Mouse (Mus musculus) midbrain, embryonic 16.5 days (tissue): ENCODE results near the gene Atrx. TPM values are rescaled to one million over a fixed set of nuclear protein-coding genes. Genes with fewer than 3 reads are reported as not detected.
"Not testable (repeated sequence)": the region's sequence is repeated elsewhere in the genome, so short reads cannot be mapped to it uniquely, and the experiment has no call there.

Source experiments
- ATAC-seq: fragments of 200-750 bp; cut with Nextera tagmentation; 2 replicates; pipeline ENCODE4 v1.8.0; 2017; ENCODE audit warnings: moderate TSS enrichment
- H3K27ac ChIP-seq: fragments of 300-500 bp; sonication (generic); 2 replicates; pipeline ENCODE4 v1.5.1; 2014; ENCODE audit warnings: mild to moderate bottlenecking, low read length, mixed read lengths
- H3K27me3 ChIP-seq: fragments of 300-500 bp; sonication (generic); 2 replicates; pipeline ENCODE4 v1.6.1; 2014; ENCODE audit warnings: low read depth, low read length, mixed read lengths; ENCODE audit not compliant: control insufficient read depth, insufficient read depth
- H3K36me3 ChIP-seq: fragments of 300-500 bp; sonication (generic); 2 replicates; pipeline ENCODE4 v1.6.1; 2014; ENCODE audit warnings: mild to moderate bottlenecking, low read length, moderate library complexity, mixed read lengths; ENCODE audit not compliant: control insufficient read depth, insufficient read depth
- H3K4me1 ChIP-seq: fragments of 300-500 bp; sonication (generic); 2 replicates; pipeline ENCODE4 v1.6.1; 2014; ENCODE audit warnings: mild to moderate bottlenecking, low read length, mixed read lengths; ENCODE audit not compliant: control insufficient read depth, insufficient read depth
- H3K4me2 ChIP-seq: fragments of 300-500 bp; sonication (generic); 2 replicates; pipeline ENCODE4 v1.6.1; 2014; ENCODE audit warnings: mild to moderate bottlenecking, low read length, mixed read lengths
- H3K4me3 ChIP-seq: fragments of 300-500 bp; sonication (generic); 2 replicates; pipeline ENCODE4 v1.5.1; 2014; ENCODE audit warnings: low read depth, mild to moderate bottlenecking, low read length, moderate library complexity, mixed read lengths
- H3K9ac ChIP-seq: fragments of 300-500 bp; sonication (generic); 2 replicates; pipeline ENCODE4 v1.6.1; 2014; ENCODE audit warnings: low read depth, low read length, mixed read lengths
- H3K9me3 ChIP-seq: fragments of 300-500 bp; sonication (generic); replicated peaks from 2 replicates; pipeline ENCODE4 v1.6.1; 2014; ENCODE audit warnings: mild to moderate bottlenecking, low read length, mixed read lengths; ENCODE audit not compliant: control insufficient read depth, poor library complexity, severe bottlenecking
- WGBS: fragments of 180-500 bp; shearing (Covaris S2); extraction: QIAGEN DNeasy Blood & Tissue Kit; methylation state at CpG from one replicate; pipeline ENCODE4 v1.1.7; 2014; 5-methylcytosine and 5-hydroxymethylcytosine counted together
- polyA plus RNA-seq: library from polyadenylated mRNA; unstranded; fragments of >200 nt; fragmentation: Nextera tagmentation; extraction: Ambion mirVana; gene quantifications from 2 replicates; pipeline ENCODE4 v1.2.1, GENCODE M21; 2015

The Atrx gene
- polyA plus RNA-seq, result 262 and 297 TPM in 2 replicates

GRCm38 (mm10) chrX:105928861-105929477 lies at the start of gene Atrx:
Gene Atrx, minus strand, starts transcription at chrX:105929403.
- 18% methylated on average over 42 of the region's 42 CpGs for WGBS
- Histone ChIP-seq H3K4me3 (peak within 1 kb of the TSS; percentile 64), H3K27me3 (no peaks in the 10 kb centered on the region), H3K27ac (peak within 1 kb of the TSS; percentile 94), H3K9ac (peak within 1 kb of the TSS; percentile 85), H3K9me3 (no peaks in the 10 kb centered on the region), H3K4me1 (peaks cover 11% of the 10 kb centered on the region; the same call in 1 of the 2 replicates), H3K4me2 (peak within 1 kb of the TSS; percentile 55), H3K36me3 (no peaks in the 10 kb centered on the region)
- peak; percentile 96 for ATAC-seq

GRCm38 (mm10) chrX:105957091-105957490 lies 27.9 kb upstream of the Atrx start:
- not testable (repeated sequence) for H3K4me3 ChIP-seq

GRCm38 (mm10) chrX:105953999-105954398 lies 24.8 kb upstream of the Atrx start:
- 71% methylated on average over 2 of the region's 2 CpGs for WGBS
- no peak overlapping the region for H3K4me2 ChIP-seq
- no peaks in the 10 kb centered on the region for H3K9me3 ChIP-seq
- H3K4me3 ChIP-seq, result no peak overlapping the region
- no peaks in the 10 kb centered on the region for H3K27me3 ChIP-seq
- no peak overlapping the region for H3K9ac ChIP-seq
- no peaks in the 10 kb centered on the region for H3K36me3 ChIP-seq
- no peak for ATAC-seq
- H3K4me1 ChIP-seq, result no peaks in the 10 kb centered on the region
- no peak overlapping the region for H3K27ac ChIP-seq

More at GRCm38 (mm10) chrX:105957091-105957490, 27.9 kb upstream of the Atrx start:
- not testable (repeated sequence) for ATAC-seq, H3K4me2 ChIP-seq, H3K9ac ChIP-seq, H3K9me3 ChIP-seq, H3K27me3 ChIP-seq, H3K4me1 ChIP-seq, H3K27ac ChIP-seq, H3K36me3 ChIP-seq
- WGBS, result 76% methylated on average over 14 of the region's 14 CpGs

GRCm38 (mm10) chrX:105946357-105946756 lies 17.2 kb upstream of the Atrx start:
- Histone ChIP-seq H3K4me2 (no peak overlapping the region), H3K27me3 (no peaks in the 10 kb centered on the region), H3K36me3 (no peaks in the 10 kb centered on the region), H3K9ac (no peak overlapping the region), H3K4me1 (no peaks in the 10 kb centered on the region), H3K27ac (no peak overlapping the region), H3K9me3 (no peaks in the 10 kb centered on the region), H3K4me3 (no peak overlapping the region)
- no peak for ATAC-seq
- 70% methylated on average over 1 of the region's 1 CpGs for WGBS

GRCm38 (mm10) chrX:105939245-105939644 lies 10.0 kb upstream of the Atrx start:
- H3K9me3 ChIP-seq, result no peaks in the 10 kb centered on the region
- H3K9ac ChIP-seq, result no peak overlapping the region
- H3K36me3 ChIP-seq, result no peaks in the 10 kb centered on the region
- H3K4me2 ChIP-seq, result no peak overlapping the region
- H3K27me3 ChIP-seq, result no peaks in the 10 kb centered on the region
- no peak for ATAC-seq
- WGBS, result 85% methylated on average over 7 of the region's 7 CpGs
- H3K4me1 ChIP-seq, result no peaks in the 10 kb centered on the region
- H3K27ac ChIP-seq, result no peak overlapping the region
- H3K4me3 ChIP-seq, result no peak overlapping the region

- no peaks in the 10 kb centered on the region for H3K4me1 ChIP-seq
- H3K27ac ChIP-seq, result no peak overlapping the region
- H3K9me3 ChIP-seq, result no peaks in the 10 kb centered on the region
- WGBS, result 78% methylated on average over 2 of the region's 2 CpGs
- no peaks in the 10 kb centered on the region for H3K36me3 ChIP-seq
- no peak overlapping the region for H3K4me2 ChIP-seq
- no peak overlapping the region for H3K4me3 ChIP-seq
- no peak overlapping the region for H3K9ac ChIP-seq
- H3K27me3 ChIP-seq, result no peaks in the 10 kb centered on the region
- ATAC-seq, result no peak
Observed at GRCm38 (mm10) chrX:105937736-105938135, 8.5 kb upstream of the Atrx start.

- Histone ChIP-seq H3K27me3 (no peaks in the 10 kb centered on the region), H3K4me3 (no peak overlapping the region), H3K9ac (no peak overlapping the region), H3K27ac (no peak overlapping the region), H3K4me1 (no peaks in the 10 kb centered on the region), H3K36me3 (no peaks in the 10 kb centered on the region), H3K4me2 (no peak overlapping the region), H3K9me3 (no peaks in the 10 kb centered on the region)
- 69% methylated on average over 5 of the region's 5 CpGs for WGBS
- ATAC-seq, result no peak
Observed at GRCm38 (mm10) chrX:105934341-105934740, 5.1 kb upstream of the Atrx start.

GRCm38 (mm10) chrX:105929478-105930038 lies 355 bp upstream of the Atrx start:
- 0 out of 2 replicates have a peak overlapping the region, but pooled peaks have one; percentile 85 for H3K9ac ChIP-seq
- H3K9me3 ChIP-seq, result no peaks in the 10 kb centered on the region
- 34% methylated on average over 8 of the region's 8 CpGs for WGBS
- no peaks in the 10 kb centered on the region for H3K27me3 ChIP-seq
- H3K4me1 ChIP-seq, result peaks cover 11% of the 10 kb centered on the region; the same call in 1 of the 2 replicates
- H3K36me3 ChIP-seq, result no peaks in the 10 kb centered on the region
- ATAC-seq, result peak; percentile 61
- H3K4me3 ChIP-seq, result peak overlapping the region; percentile 64
- peak overlapping the region; percentile 94 for H3K27ac ChIP-seq
- peak overlapping the region; percentile 42 for H3K4me2 ChIP-seq
